12 mouse cellular contexts compared by ENCODE assay signal in the genomic region with DNA sequence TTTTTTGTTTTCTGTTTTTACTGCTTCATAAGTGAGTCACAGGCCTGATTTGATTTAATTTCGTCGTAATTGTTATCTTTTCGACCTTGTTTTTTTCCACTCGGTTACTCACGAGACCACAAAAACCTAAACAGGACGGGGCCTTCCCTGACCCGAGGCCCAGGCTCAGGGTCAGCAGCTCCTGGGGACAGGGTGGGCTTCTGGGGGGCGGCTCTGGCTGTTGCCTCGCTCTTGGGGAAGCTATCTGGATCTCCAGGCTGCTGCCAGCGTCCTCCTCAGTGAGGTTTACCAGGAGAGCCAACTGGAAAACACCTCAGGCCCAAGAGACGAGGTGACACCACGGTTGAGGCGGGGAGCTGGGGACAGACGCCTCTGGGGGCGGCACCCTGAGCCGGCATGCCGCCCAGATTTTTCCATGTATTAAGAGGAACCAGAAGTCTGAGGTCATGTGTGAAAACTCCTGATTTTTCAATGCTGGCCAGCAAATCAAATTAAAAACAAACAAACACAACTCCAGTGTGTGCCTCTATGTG.
A peak's percentile ranks its signal among the peaks of the same experiment; 100 is the strongest.
DNase-seq lines count a peak whose midpoint lies in the region; ATAC-seq and TF ChIP-seq lines count a peak whose summit lies in the region.
"Had no signal": no experiment of that assay in that cellular context is flagged by ENCODE, and none has a peak within 500 bp of the region (broad histone marks: within the 10 kb centered on the region; RNA-seq: fewer than 3 reads in every experiment).

No protein-coding gene starts in this region.

- no peaks in the 10 kb centered on the region for H3K27me3 ChIP-seq in liver, adult 2 months (ENCODE audit: control insufficient read depth, insufficient read depth, low read length)
- H3K27me3 ChIP-seq in liver, embryonic 12.5 days (replicated peaks): no peaks in the 10 kb centered on the region
- H3K27me3 ChIP-seq: forebrain, embryonic 15.5 days; limb, embryonic 12.5 days; Patski had no signal

- peaks cover 36% of the 10 kb centered on the region for H3K4me1 ChIP-seq in liver, adult 2 months (ENCODE audit: control insufficient read depth, insufficient read depth, low read length)
- H3K4me1 ChIP-seq in liver, embryonic 12.5 days: peaks cover 73% of the 10 kb centered on the region

- ATAC-seq in liver, embryonic 12.5 days: no peak
- ATAC-seq: forebrain, embryonic 15.5 days; Patski had no signal

- peak overlapping the region; percentile 59 for H3K9ac ChIP-seq in liver, adult 2 months (ENCODE audit: low read depth, low read length)
- H3K9ac ChIP-seq in liver, embryonic 12.5 days: no peak overlapping the region
- H3K9ac ChIP-seq: forebrain, embryonic 15.5 days; limb, embryonic 12.5 days had no signal

- H3K79me2 ChIP-seq in liver, adult 2 months (ENCODE audit: control insufficient read depth, insufficient read depth, low read length): no peaks in the 10 kb centered on the region

- 40% methylated on average over 17 of the region's 17 CpGs for WGBS in liver, adult 2 months
- WGBS in liver, embryonic 12.5 days (ENCODE audit: insufficient replicate concordance): 52% methylated on average over 17 of the region's 17 CpGs

- H3K4me2 ChIP-seq in liver, embryonic 12.5 days: no peak overlapping the region
- H3K4me2 ChIP-seq: forebrain, embryonic 15.5 days; limb, embryonic 12.5 days; midbrain, embryonic 11.5 days had no signal

- no peak overlapping the region for H3K4me3 ChIP-seq in liver, adult 2 months (ENCODE audit: insufficient read depth, low read depth, low read length)
- no peak overlapping the region for H3K4me3 ChIP-seq in liver, embryonic 12.5 days
- no peak overlapping the region for H3K4me3 ChIP-seq in layer of hippocampus, adult 2 months
- H3K4me3 ChIP-seq: forebrain, embryonic 15.5 days; limb, embryonic 12.5 days had no signal

- no peaks in the 10 kb centered on the region for H3K36me3 ChIP-seq in liver, adult 2 months (ENCODE audit: control insufficient read depth, insufficient read depth, low read length)
- no peaks in the 10 kb centered on the region for H3K36me3 ChIP-seq in liver, embryonic 12.5 days
- H3K36me3 ChIP-seq: forebrain, embryonic 15.5 days; limb, embryonic 12.5 days had no signal

- peak; percentile 61 to 92 for DNase-seq in adrenal gland, adult (ENCODE audit: inconsistent age in 2 of 2, low spot score in 1 of 2)
- DNase-seq in adrenal gland, postnatal 4 days (ENCODE audit: low spot score in 2 of 2): no peak
- DNase-seq in liver, adult 2 months (ENCODE audit: extremely low read depth, low read depth, low spot score): no peak
- DNase-seq in adrenal gland, postnatal 36 days: peak; percentile 48 to 65
- peak; percentile 25 to 44 for DNase-seq in kidney, postnatal 36 days
- DNase-seq in layer of hippocampus, adult 2 months (ENCODE audit: low spot score in 2 of 2): no peak
- DNase-seq in right cerebral cortex, postnatal 25 days: no peak

- no peak for TF ChIP-seq CTCF in liver, adult 2 months (IDR thresholded peaks at IDR 0.05; ENCODE audit: low read depth, low read length)
- TF ChIP-seq CTCF in layer of hippocampus, adult 2 months (conservative IDR thresholded peaks at IDR 0.05): no peak

- peak overlapping the region; percentile 88 for H3K27ac ChIP-seq in liver, adult 2 months (replicated peaks; ENCODE audit: insufficient read depth, low read depth, low read length)
- H3K27ac ChIP-seq in liver, embryonic 12.5 days: no peak overlapping the region
- no peak overlapping the region for H3K27ac ChIP-seq in layer of hippocampus, adult 2 months
- H3K27ac ChIP-seq: forebrain, embryonic 15.5 days; limb, embryonic 12.5 days had no signal

- no peaks in the 10 kb centered on the region for H3K9me3 ChIP-seq in liver, embryonic 12.5 days (replicated peaks)
- H3K9me3 ChIP-seq: forebrain, embryonic 15.5 days; limb, embryonic 12.5 days had no signal

- no peak for TF ChIP-seq POLR2A in liver, adult 2 months (IDR thresholded peaks at IDR 0.05; ENCODE audit: extremely low read depth, insufficient read depth, low read length)

Comparison
In these comparisons a context has a peak if more than half of its experiments do, and no peak if none do; other contexts are left out.
1. DNase-seq: peak in adrenal gland, adult (2 of 2), adrenal gland, postnatal 36 days (2 of 2) and kidney, postnatal 36 days (2 of 2); none in adrenal gland, postnatal 4 days (0 of 2), liver, adult 2 months (single experiment), layer of hippocampus, adult 2 months (0 of 2) and right cerebral cortex, postnatal 25 days (single experiment).